Mouse (Mus musculus) c-Kit-negative CD71-positive TER-119-positive erythroid progenitor cells, embryonic 14.5 days (primary cell): Measurements from ENCODE around the gene Sult2b1.

Experiments
- DNase-seq: peaks from one replicate; pipeline ENCODE4 v3.0.0-alpha.2; 2013; ENCODE audit warnings: low read depth, low spot score

Sult2b1 gene

DNA sequence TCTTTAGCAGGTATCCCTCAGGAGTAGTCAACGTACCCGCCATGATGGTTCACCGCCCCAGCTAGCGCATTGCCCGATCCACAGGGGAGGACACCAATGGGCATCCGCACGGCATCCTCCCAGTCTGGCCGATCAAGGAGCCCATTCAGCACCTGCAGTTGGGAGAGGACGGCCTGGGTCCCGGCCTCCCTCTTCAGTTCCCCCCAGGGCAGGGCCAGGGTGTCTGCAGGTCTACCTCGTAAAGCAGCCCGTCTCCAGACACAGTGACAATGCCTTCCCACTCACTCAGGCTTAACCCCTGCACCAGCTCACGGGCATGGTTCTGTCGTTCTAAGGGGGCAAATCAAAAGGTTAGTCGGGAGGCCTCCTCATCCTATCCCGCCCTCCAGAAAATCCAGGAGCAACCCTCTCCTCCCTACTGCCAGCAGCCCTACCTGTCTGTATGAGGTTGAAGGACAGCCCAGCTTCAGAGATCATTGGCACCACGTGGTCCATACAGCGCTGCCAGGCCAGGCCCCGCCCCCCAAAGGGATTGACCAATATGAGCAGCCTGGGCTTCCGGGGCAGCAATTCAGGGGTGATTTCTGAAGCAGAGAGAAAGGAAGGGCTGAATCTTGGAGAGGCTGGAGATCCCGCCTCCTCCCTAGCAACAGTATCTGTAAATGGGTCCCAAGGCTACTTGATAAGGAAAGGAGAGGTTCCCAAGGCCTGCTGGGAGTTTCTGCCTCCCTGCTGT lies 72.3 kb downstream of the Sult2b1 start:
- DNase-seq: no peak

DNA sequence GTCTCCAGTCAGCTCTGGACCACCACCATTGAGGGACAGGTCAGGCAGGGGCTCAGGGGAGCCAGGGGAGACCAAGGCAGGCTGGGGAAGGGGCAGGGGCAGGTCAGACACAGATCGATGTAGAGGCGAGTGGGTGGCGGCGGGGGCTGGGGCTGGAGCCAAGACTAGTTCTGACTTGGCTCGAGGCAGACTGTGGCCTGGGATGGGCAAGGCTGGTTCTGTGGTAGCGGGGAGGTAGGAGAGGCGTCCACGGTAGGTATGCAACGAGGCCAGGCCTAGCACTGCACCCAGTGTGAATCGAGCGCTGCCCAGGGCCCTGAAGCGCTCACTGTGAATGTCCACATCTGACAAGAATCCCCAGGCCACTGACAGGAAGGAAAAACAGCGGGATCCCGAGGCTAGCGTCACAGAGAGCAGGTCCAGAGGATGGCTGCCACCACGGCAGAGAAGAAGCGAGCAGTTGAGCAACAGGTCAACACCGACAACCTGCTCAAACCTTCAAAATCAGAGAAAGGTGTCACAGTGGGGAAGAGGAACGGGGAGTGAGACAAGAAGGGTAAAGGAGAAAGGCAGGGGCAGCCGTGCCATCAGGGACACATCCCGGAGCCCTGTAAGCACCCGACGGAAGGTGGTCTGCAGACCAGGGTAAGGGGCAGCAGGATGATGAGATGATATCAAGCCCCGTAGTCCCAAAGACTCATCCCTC lies 73.0 kb downstream of the Sult2b1 start:
- no peak for DNase-seq

DNA sequence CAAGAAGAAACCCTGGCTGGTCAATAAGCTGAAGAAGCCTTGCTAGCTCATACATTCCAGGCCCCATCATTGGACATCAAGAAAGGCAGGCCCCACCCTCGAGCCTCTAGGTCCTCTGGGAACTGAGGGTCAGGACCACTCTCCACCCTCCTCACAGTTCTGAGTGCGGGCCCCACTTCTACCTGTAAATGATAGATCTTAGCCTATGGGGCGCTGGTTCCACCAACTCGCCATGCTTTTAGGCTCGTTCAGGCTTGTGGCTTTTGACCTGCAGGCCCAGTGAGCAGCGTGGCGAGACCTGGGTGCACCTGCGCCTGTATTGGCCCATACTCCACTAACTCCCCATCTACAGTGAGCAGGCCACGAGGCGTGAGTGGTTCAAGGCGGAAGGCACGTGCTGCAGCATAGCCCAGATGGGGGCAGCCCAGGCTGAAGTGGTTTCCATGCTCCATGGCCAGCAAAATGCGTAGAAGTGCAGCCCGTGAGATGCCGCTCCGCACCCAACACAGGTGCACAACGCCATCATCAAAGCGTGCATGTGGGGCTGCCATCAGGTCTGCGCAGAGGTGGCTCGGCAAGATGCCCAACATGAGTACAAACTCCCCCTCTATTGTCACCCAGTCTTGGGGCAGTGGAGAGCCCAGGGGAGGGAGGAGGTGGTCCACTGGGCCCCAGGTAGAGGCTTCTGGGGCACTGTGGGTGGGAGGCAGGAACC lies 73.8 kb downstream of the Sult2b1 start:
- DNase-seq: no peak

DNA sequence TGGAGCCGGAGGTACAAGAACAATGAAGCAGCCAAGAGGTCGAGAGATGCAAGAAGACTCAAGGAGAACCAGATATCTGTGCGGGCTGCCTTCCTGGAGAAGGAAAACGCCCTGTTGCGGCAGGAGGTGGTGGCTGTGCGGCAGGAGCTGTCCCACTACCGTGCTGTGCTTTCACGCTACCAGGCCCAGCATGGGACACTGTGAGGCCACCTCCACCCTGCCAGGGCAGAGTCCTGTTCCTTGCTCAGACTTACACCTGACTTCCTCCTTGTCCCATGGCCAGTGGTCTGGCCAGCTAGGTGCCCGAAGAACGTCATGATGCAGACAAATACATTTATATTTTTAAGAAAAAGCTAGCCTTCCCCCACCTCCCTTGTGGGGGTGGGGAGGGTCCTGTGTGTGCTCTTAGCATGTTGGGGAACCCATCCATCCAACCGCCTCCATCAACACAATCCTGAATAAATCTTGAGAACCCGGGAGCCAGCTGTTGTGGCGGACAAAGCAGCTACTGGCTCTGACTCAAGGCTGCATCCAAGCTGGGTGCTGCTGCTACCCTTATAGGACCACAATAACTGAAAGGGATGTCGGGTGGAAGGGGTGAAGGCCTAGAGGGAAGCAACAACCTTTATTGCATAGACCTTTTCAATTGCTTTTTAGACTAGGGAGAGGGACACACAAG lies 74.7 kb downstream of the Sult2b1 start:
- DNase-seq: no peak

DNA sequence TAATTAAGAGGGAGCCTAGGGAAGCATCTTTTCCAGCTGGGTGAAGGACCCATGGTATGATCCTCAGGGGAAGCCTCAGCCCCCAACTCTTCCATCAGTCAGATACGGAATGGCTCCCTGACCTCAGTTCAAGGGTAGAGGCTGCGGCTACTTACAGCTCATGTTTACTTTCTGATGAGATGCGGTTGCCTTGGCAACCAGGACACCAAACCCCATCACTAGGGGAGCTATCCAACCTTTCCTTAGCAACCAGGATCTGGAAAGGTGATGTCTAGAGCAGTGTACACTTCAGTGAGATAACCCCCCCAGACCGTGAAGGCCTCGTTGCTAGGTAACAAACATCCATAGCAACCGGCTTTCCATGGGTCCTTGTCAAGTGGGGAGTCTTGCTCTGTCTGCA lies 75.4 kb downstream of the Sult2b1 start:
- no peak for DNase-seq

DNA sequence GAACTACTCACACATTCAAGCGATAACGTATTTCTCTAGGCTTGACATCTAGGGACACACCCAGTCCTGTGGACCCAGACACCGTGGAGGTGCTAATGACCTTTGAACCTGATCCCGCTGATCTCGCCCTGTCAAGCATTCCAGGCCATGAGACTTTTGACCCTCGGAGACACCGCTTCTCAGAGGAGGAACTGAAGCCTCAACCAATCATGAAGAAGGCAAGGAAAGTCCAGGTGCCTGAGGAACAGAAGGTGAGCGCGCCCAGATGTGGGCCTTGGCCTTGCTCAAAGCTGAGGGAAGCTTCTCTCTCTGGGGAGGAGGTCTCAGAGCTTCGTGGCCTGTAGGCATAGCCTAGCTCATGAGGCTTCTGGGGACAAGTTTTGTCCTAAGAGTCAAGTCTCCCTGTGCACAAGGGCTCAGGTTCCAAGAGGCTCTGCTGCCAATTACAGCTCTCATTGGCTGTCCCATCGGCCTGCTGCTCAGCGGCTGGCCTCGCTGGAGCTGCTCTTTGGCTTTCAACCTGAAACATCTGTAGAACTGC lies 76.2 kb downstream of the Sult2b1 start:
- DNase-seq: no peak

DNA sequence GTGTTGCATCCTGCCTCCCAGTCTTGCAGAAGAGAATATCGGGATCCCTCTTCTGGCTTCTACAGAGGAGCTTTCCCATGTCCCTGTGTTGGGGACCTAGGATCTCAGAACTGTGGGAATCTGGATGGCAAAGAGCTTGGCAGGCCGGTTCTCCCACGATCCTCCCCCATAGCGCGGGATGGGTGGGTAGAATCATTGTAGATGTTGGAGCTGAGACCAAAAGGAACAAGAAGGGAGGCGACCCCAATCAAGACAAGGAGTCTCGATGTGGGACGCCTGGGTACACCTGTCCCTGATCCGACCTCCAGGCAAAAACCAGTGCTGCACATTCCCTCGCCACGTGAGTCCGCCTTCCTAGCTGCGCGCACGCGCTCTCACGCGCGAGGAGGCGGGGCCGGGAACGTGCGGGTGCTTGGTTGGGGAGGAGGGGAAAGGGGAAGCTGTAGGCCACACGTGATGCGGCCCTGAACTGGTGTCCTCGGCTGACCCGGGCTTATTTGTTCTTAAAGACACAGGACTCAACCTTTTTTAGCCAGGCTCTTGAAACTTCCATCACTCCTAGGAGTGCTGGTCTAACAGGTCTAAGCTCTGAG lies 77.0 kb downstream of the Sult2b1 start:
- DNase-seq: no peak

DNA sequence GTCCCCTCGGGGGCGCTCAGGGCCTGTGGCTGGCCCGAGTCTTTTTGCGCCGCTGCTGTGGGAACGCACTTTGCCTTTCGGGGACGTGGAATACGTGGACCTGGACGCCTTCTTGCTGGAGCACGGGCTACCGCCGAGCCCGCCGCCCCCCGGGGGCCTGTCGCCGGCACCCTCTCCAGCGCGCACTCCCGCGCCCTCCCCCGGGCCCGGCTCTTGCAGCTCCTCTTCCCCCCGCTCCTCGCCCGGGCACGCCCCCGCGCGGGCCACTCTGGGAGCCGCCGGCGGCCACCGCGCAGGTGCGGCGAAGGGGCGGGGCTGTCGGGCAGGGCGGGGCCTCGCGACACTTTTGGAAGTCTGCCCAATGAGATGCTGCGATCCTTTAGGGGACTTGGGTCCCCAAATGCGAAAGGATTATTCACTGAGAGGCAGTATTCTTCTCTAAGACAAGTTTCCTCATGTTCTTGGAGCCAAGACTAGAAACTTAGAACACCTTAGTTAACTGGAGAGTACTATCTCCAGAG lies 77.7 kb downstream of the Sult2b1 start:
- no peak for DNase-seq

DNA sequence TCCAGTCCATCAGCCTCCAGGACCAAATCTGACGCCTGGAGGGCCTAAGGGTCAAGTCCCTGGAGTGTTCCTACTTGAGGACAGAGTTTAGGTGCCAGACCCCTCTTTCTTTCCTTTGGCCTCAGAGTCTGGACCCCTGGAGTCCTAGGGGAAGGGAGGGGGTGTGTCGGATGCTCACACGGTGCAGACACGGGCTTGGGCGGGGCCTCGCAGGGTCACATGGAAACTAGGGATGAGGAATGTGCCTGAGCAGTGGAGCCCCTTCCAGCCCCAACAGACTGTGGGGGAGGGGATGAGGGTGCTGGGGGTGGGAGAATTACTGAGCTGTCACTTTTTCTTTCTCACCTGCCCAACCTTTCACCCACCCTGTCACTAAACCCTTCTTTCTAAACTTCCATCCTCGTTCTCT lies 78.6 kb downstream of the Sult2b1 start:
- DNase-seq: no peak

DNA sequence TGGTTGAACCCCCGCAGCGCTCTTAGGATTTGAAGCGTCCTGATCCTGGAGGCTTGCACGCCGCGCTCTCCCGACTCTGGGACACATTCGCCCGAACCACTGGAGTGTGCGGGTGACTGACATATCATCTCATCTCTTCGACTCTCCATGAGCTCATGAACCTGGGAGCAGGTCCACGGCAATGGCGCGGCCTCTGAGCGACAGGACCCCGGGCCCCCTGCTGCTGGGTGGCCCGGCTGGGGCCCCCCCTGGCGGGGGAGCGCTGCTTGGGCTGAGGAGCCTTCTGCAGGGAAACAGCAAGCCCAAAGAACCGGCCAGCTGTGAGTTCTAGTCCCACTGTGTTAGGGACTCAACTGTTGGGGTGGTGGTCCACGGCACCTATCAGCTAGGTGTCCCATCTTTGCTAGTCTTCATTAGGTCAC lies 79.0 kb downstream of the Sult2b1 start:
- no peak for DNase-seq

DNA sequence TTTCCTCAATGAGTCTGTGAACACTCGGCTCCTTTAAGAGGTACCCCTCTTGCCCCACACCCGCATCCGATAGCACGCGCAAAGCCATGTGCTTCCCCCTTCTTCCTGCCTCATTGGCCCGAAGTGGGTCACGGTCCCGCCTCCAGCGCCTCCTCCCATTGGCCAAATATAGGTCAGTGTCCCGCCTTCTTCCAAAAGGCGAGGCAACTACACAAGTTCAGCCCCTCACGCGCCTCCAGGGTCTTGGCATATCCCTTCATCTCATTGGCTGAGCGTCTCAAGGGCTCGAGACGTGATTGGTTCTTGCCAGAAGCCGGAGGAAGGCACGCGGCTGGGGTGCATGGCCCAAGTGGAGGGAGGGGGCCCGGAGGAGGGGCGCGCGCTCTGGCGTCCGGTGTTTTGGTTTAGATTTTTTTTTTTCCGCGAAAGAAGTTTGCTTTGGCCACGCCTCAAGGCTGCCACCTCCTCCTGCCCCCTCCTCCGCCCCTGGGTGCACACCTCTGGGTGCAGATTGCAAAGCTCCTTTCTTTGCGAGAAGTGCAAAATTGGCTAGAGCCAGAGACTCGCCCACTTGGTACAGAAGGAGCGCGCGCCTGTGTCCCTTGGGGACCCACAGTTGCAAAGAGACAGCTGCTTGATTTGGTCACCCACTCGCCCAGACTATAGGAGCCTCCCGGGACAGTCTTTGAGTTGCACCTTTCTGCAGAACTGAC lies 79.6 kb downstream of the Sult2b1 start, which contains the start of gene Dbp:
Gene Dbp (plus strand): TSS at position 359 of the 713 bp plus-strand sequence.
- no peak for DNase-seq

DNA sequence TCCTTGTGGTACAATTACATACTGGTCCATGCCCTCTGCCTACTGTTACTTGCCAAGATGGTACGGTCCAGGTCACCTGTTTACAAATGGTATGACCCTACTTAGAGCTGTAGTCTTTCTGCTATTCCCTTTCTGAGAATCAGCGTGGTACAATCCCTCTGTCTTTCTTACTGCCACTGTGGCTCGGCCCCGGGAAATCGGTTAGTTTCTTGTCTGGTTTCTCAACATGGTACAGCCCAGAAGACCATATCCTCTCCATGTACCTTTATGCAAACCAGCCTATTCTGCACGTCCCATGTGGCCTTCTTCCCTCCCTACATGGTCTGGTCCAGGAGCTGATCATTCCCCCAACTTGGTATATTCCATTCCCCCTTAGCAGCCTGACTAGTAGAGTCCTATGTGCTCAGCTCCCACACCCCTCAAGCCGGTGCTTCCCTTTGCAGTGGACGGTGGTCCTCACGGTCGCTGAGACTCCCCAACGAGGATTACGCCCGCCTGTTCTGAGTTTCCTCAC lies 80.4 kb downstream of the Sult2b1 start:
- DNase-seq: no peak

DNA sequence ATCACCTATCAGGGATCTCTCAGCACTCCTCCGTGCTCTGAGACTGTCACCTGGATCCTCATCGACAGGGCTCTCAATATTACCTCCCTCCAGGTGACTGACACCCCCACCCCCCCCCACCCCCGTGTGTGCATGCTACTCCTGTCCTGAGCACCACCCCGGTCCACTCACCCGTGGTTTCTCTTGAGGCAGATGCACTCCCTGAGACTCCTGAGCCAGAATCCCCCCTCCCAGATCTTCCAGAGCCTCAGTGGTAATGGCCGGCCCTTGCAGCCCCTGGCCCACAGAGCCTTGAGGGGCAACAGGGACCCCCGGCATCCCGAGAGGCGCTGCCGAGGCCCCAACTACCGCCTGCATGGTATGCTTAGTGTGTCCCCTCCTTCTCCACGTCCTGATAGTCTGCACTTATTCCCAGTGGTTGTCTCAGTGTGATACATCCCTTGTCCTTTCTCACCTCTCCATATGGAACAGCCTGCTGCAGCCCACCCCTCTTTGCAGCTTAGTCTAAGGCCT lies 80.9 kb downstream of the Sult2b1 start:
- no peak for DNase-seq

DNA sequence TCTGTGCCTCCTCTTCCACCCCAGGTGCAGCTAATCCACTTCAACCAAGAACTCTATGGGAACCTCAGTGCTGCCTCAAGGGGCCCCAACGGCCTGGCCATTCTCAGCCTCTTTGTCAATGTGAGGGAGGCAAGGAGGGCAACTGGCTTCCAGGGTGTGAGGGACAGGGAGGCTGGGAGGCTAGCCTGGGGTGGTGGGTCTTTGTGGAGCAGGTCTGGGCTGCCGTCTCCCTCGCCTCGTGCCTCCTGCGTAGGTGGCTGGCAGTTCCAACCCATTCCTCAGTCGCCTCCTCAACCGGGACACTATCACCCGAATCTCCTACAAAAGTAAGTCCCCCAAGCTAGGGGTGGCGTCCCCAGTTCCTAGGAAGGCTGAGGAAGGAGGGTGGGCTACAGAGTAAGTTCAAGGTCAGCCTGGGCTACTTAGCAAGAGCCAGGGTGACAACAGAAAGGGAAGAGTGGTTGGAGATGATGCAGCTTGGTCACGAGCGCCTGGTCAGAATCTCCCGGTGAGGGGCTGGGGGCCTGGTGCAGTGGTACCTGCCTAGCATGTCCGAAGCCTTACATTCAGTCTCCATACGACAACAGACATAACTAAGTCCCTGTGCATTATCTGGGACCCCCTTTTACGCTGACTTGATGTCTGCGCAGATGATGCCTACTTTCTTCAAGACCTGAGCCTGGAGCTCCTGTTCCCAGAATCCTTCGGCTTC lies 81.5 kb downstream of the Sult2b1 start:
- DNase-seq: no peak

DNA sequence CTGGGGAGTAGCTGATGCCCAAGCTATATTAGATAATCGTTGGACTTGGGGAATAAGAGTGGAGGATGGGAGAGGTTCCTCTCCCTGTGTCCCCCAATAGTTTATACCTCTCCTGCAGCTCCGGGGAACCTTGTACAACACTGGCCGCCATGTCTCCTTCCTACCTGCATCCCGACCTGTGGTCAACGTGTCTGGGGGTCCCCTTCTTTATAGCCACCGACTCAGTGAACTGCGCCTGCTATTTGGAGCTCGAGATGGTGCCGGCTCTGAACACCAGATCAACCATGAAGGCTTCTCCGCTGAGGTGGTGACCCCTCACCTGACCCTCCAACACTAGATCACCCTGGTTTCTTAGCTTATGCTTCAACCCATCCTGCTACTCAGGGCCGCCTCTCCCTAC lies 82.2 kb downstream of the Sult2b1 start:
- no peak for DNase-seq

DNA sequence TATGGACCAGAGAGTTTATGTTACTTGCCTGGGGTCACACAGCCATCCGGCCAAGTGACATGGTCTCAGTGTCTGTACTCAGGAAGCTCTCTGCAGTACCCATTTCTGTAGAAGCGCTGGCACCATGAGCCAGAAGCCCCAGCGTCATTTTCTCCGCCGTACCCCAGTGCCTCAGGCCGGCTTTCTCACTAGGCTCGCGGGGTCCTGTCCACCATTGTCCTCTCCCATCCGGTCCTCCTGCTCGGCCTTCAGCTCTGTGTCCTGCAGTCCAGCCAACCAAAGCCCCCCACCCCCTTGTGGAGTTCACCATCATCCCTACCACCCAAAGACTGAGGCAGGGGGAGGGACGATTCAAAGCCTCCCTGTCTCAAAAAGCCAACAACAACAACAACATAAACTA lies 82.9 kb downstream of the Sult2b1 start:
- DNase-seq: no peak

DNA sequence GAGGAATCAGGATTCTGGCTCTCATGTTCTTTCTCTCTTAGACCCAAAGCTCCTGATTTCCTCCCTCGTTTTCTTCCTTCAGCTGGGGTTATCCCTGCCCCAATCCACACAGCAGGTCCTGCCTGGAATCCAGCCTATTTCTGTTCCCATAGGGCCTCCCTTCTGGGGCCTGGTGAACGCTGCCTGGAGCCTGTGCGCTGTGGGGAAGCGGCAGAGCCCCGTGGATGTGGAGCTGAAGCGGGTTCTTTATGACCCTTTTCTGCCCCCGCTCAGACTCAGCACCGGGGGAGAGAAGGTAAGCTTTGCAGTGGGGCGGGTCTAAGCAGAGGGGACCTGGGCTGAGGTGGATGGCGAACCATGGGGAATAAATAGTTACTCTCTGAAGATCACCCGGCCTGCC lies 83.4 kb downstream of the Sult2b1 start:
- DNase-seq: no peak

DNA sequence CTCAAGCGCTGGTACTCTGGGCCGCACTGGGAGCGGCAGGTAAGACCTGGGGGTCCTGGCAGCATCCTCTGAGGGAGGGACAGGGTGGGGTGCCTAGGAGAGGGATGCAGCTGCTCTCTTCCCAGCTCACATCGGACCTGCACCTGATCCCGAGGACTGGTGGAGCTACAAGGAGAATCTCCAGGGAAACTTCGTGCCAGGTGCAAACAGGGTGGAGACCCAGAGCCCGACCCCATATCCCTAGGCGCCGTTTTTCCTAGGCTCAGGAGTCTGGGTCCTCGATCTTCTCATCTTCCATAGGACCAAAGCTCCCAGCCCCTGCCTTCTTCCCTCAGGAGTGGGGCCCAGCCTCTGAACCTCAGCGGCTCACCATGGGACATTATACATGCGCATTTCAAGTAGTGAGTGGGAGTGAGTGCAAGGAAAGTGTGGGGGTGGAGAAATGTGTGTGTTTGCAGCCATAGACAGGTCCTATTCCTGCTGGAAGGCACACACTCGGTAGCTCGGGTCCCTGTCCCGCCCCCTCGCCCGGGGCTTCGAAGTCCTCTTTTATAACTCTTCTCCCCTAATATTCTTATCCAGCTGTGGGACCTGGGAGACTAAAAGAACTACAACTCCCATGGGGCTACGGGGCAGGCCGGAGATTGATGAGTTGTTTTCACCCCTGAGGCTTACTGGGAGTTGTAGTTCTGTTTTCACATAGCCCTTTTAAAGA lies 84.0 kb downstream of the Sult2b1 start:
- DNase-seq: no peak
